Mouse (Mus musculus) CH12.LX (cell line): ENCODE results near the gene Gm49368.

Experiments used
- BHLHE40 ChIP-seq: IDR thresholded peaks from 2 replicates; pipeline ENCODE4 v1.6.1; 2011; ENCODE audit warnings: mild to moderate bottlenecking, low read depth, low read length, improper control_type of control experiment
- CTCF ChIP-seq, 2 experiments: IDR thresholded peaks in 1 of 2; conservative IDR thresholded peaks in 1 of 2; 2 replicates each; pipeline ENCODE4 v1.5.1; 2011 to 2012; ENCODE audit warnings: low read depth in 2 of 2, low read length in 2 of 2, improper control_type of control experiment in 1 of 2, inconsistent platforms in 1 of 2, mild to moderate bottlenecking in 1 of 2, moderate library complexity in 1 of 2
- KAT2A ChIP-seq: IDR thresholded peaks from 2 replicates; pipeline ENCODE4 v1.6.1; 2012; ENCODE audit warnings: low read length, improper control_type of control experiment, inconsistent platforms; ENCODE audit not compliant: insufficient replicate concordance
- NELFE ChIP-seq: IDR thresholded peaks from 2 replicates; pipeline ENCODE4 v1.6.1; 2011; ENCODE audit warnings: low read depth, low read length, improper control_type of control experiment
- POLR2A ChIP-seq: IDR thresholded peaks from 2 replicates; pipeline ENCODE4 v1.6.1; 2011; ENCODE audit warnings: low read depth, mild to moderate bottlenecking, improper control_type of control experiment, low read length
- TBP ChIP-seq: conservative IDR thresholded peaks from 2 replicates; pipeline ENCODE4 v1.6.1; 2011; ENCODE audit warnings: low read depth, low read length, improper control_type of control experiment
- ZC3H11A ChIP-seq: IDR thresholded peaks from 2 replicates; pipeline ENCODE4 v1.6.1; 2012; ENCODE audit warnings: low read depth, mild to moderate bottlenecking, inconsistent platforms, low read length, improper control_type of control experiment
- ZKSCAN1 ChIP-seq: IDR thresholded peaks from 2 replicates; pipeline ENCODE4 v1.6.1; 2012; ENCODE audit warnings: low read depth, inconsistent platforms, low read length, improper control_type of control experiment, borderline replicate concordance

DNA sequence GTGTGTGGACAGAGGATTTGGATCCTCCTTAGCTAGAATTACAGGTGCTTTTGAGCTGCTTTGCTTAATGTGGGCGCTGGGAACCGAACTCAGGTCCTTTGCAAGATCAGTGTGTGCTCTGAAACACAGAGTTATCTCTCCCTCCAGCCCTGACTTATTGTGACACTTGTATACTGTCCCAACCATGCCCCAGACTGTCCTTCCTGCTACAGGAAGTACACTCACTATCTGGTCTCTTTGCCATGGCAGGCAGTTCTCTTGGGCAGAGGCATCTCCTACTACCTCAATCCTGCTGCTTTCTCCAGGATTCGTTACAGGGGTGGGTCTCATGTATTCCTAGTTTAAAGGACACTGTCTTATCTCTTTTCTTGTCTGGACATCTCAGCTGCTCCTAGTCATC lies 44.2 kb upstream of the Gm49368 start:
- TF ChIP-seq POLR2A, result no peak
- no peak for TF ChIP-seq KAT2A
- TF ChIP-seq TBP, result no peak
- no peak for TF ChIP-seq NELFE
- TF ChIP-seq CTCF (conservative IDR thresholded peaks at IDR 0.05 in 1 of 2, IDR thresholded peaks at IDR 0.05 in 1 of 2; ENCODE audit: low read depth in 2 of 2, low read length in 2 of 2), result no peak
- TF ChIP-seq ZKSCAN1, result no peak
- no peak for TF ChIP-seq ZC3H11A
- no peak for TF ChIP-seq BHLHE40
